Mouse (Mus musculus) spleen, postnatal 10 days (tissue): ENCODE results near the gene Dthd1.
A peak's percentile ranks its signal among the peaks of the same experiment; 100 is the strongest.

Source experiments
- DNase-seq, 2 experiments: peaks; one replicate each; pipeline ENCODE4 v3.0.0; 2021 to 2022; ENCODE audit warnings: low spot score in 2 of 2

Dthd1 gene

DNA sequence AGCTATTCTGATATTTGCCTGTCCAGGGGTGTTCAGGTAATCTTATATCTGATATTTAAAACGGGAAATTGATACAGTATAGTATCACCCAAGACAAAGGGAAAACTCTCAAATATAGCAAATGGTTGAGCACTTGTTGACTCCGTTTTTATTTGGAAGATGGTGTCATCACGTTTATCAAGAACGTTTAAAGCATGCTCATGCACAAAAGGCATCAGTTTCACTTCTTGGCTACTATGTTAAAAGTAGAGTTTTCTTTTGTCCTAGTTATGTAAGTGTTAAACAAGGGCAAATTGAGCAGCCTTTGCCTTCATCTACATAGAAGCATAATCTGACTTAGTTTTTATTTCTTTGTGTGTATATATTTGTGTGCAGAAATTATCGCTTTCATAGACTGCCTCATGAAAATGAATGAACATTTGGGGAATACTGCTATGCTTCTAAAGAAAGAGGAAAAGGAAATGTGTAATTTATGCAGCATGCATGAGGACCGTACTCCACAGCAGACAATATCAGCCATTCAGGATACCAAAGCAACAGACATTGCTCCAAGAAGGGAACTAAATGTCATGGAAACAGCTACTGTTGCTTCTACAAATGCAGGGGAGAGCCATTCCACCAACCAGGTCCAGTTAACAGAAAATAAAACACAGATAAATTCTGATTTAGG is at the start of gene Dthd1:
Gene Dthd1 (plus strand): TSS at position 422 of the 670 bp plus-strand sequence.
- no peak for DNase-seq

DNA sequence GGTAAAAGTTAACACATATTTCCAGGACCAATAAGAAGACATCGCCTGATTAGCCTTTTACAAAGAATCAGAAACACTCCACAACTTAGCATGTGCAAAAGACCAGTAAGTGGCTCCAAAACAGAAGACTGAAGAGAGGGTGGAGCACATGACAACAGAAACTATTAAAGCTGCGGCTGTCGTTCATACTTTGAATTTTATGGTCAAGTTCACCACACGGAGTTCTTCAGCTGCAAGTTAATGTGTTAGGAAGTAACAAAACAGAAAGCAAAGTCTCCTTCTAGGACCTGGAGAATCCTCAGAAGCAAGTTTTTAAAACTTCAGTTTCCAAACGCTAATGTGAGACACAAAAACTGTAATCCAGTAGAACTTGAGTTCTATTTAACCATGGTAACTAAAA is 49.5 kb upstream of the Dthd1 start:
- DNase-seq: no peak

DNA sequence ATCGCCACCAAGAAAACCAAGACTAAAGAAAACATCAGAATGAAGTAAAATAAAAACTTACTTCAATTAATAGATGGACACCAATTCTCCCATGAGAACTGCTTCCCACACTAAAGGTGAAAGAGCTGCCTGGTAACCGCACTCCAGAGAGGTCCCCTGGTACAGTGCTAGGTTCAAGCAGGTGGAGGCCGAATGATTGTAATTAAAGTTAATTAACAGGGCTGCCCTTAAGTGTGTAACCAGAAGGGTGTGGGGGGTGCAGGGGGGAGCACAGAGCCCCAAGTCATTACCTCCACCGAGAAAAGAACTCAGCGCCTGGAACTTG is 48.2 kb upstream of the Dthd1 start:
- no peak for DNase-seq

DNA sequence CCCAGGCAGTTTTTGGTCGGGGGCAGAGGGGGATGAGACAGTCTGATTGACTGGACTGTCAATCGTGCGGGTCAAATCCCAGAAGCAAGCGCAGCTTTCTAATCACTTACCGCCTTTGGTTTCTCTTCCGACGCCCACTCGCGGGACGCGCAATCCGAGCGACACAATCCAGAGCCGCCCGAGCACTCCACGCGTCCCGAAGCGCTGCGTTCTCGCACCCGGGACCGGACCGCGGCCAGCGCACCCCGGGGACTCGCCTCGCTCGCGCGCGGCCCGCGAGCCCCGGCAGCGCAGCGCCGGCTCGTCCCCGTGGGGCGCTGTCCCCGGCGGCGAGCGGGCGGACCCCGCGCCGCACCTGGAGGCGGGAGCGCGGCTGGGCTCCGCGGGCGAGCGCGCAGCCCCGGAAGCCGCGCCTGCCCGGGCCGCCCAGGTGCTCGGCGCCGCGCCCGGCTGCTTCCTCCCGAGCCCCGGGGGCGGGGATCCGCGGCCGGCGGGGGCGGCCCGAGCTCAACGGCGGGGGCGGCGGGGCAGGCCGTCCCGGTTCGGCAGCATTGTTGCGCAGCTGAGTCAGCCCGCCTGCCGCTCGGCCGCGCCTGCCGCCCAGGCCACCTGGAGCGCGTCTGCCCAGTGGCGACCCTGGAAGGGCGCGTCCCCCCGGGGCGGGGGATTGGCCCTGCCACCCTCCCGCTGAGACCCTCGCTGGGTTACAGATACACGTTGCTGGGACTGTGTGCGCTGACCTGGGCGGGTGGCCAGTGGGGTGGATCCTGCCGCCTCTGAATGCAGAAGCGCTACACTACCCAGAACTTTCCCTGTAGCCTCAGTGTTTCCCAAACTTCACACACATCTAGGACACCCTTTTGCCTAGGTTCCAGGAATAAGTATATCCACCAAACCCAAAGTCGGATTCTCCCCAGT is 47.6 kb upstream of the Dthd1 start, which contains the start of gene Arap2:
Gene Arap2 (minus strand): TSS at position 376 of the 918 bp plus-strand sequence.
- peak; percentile 26 to 70 for DNase-seq

DNA sequence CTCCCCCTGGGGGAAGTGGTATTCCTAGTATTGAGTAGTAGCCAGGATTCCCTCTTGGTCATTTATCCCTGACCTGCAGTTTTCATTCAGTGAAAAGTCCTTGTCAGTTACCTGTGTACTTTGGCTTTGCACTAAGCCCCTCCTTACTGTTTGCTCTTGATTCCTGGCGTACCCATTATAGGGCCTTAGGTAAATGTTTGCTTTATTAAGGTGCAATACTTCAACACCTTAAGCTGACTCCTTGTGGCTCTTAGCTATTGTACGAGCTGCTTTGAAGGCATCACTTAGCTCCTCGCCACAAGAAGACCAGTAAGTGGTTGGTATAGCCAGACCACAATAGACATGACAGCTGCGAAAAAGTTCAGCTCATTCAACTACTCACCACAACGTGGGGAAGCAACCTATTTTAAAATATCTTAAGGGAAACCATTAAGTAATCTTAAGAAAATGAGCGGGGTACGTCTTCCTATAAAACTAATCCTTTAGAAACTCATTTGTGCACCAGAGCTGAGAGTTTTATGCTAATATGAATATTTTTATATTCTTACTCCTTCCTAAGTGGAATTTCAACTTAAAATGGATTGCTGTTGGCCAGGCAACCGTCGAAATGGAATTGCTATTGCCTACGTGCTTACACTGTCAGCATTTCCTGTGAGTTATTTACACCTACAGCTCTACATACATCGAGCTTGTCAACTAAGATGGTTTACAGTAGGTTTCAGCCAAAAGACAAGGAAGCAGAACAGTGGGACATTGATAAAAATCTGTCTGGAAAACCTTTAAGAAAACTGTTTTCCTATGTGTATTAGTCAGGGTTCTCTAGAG is 41.6 kb upstream of the Dthd1 start:
- DNase-seq: no peak

DNA sequence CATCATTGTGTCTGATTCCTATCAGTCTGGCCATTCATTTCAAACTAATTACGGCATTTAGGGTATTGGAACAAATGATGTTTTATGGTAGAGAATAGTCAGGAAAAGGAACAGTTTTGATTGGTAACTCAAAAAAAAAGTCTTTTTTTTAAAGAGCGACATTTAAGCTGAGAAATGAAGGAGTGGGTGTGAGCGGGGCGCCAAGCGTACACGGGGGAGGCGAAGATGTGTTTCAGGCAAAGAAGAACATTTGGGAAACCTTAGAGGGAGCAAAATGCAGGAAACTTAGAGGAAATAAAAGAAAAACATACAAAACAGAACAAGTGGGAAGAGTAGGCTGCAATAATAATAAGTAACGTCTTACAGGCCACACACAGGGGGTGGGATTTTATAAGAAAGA is 35.8 kb upstream of the Dthd1 start:
- DNase-seq: no peak

DNA sequence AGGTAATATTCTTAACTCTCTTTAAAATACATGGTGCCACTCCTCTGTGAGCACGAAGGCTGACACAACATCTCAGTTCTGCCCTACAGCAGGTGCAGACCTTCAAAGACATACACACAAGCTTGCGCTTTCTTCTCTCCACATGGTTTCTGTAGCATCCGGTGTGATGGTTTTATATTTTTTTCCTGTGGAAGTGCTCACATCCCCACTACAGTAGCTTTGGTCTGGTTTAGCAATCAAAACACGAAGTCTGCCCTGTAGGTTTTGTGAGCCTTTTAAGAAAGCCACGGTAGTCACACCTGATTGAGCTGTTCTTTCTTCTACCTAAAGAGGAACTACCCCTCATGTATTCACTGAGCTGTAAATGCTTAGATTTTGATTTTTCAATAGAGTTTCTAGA is 34.9 kb upstream of the Dthd1 start:
- no peak for DNase-seq

DNA sequence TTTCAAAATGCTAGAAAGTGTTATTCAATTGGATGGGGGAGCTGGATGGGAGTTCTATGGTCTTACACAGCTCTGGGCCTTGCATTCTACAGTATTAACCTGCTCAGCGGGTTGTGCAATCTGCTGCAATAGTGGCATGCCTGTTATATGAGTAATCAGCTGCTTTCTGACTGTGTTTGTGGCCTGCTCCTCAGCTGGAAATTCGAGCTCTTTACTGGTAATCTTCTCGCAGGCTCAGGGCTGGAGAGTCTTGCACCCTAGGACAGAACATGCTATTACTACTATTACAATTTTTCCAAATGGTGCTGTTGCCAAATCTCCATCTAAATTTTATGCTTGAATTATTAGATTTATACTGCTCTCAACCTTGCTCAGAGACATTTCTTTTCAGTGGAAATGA is 26.8 kb upstream of the Dthd1 start:
- DNase-seq: no peak

DNA sequence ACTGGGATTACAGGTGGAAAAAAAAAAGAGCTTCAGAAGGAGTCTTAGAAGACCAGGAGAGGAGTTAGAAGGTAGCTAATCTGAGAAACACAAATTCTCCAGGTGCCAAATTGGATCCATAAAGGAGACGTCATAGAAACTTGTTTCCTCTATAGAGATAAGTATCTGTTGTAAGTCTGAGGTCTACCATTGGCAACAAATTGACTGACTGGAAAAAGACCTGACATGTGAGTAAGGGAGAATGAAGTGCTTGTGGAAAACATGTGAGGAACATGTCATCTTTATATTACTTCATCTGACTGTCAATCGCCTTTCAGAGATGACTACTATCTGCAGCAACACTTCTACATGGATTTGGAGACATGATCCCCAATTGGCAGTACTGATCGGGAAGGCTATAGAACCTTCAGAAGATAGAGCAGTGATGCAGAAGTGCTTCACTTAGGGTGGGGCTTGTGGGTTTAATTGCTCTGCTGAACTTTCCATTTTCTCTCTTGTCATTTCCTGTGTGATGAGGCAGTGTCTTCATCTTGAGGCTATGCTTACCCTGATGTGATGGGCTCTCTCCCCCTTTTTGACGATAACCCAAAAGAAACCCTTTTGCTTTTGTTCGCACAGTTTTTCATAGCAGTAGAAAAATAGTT is 22.6 kb upstream of the Dthd1 start:
- DNase-seq: no peak

DNA sequence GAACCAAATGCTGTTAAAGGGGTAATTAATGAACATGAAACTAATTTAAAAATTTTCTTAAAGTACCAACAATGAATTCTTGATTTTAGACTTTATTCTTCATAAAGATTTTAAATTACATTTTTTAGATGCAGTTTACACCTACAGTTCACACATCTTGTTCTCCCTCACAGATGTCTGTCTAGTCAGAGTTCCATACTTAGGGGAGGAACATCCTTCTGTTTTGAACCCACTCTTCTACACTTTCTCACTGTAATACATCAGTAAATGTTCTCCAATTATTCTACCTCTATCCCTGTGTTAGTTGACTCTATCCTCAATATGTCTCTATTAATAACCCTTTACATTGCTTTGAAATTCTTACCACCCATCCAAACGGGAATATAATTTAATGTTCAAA is 20.8 kb upstream of the Dthd1 start:
- DNase-seq: no peak

DNA sequence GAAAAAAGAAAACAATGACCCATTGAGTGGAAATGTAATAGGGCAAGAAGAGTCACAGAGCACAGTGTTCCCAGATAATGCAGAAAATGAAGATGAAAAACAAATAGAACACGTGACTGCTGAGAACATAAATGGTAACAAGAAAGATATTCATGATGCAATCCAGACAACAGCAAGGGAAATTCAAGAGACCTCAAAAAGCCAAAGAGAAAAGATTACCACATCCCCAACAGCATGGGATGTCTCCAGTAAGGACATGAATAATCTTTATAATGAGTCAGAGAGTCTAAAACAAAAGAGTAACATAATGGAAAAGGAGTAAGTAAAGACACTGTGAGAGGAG is 420 bp downstream of the Dthd1 start:
- DNase-seq: no peak

DNA sequence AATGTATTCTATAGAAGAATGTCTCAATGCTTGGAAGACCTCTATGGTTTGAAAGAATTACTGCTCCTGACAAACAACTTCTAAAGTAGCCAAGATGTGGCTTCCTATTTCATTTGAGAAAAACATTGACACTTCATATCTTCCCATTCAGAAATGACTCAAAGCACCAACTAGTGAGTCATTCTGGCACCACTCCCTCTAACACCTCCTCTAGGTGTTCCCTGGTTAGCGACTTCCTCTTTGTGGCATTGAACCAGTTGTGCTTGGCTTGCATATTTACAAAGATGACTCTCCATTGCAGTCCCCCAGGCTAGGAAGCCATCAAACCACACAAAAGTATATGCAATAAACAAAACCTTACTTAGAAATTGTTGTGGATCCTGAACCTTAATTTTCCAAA is 2.1 kb downstream of the Dthd1 start:
- no peak for DNase-seq

DNA sequence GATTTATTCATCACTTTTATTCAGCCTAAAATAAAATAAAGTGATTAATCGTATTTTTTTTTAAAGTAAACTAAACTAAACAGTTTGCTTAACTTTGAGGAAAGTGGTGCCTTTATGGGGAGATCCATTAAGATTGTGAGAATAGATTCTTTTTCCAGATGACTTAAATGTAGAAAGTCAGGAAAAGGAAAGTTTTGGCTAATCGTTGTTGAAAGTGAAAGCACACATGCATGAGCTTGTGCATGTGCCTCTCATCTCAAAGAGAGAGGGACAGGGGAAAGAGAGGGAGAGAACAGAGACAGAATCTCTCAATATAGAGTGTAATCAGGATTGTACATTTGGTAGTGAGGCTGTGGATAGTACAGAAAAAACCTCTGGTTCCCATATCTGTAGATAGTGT is 5.9 kb downstream of the Dthd1 start:
- no peak for DNase-seq

DNA sequence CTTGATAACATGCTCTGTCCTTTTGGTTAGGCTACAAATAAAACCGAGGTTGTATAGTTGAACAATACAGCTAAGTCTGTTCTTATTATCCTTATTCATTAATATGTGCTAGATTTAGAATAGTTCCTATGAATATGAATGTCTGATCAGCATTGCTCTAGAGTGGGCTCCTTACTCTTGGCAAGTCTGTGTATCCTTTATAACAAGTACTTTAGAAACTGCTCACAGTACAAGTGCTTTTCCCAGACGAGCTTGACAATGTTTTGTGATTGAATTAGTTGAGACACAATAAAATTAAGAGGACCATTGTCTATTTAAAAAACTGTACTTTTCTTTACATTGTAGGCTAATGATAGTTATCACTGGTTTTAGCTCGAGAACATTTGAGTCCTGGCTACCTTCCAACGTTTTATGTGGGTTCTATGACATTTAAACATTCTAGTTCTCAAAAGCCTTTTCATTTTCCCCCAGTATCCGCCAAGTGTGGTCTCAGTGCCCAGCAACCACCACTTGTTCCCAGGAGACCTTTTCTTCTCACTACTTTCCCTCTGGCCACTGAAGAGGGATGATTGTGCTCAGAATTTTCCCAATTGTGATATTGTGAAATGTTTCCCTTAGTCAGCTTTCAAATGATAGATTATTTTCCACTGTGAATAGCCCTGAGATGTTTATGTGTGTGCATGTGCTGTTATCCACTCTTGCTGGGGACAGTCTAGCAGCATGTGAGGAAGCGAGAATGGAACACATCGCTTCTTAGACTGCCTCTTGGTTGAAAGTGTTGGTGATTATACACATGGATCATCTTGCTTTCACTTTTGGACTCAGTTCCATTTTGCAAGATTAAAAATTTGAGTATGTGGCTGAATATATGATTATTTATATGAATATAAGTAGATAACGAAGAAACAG is 7.0 kb downstream of the Dthd1 start:
- DNase-seq: no peak

DNA sequence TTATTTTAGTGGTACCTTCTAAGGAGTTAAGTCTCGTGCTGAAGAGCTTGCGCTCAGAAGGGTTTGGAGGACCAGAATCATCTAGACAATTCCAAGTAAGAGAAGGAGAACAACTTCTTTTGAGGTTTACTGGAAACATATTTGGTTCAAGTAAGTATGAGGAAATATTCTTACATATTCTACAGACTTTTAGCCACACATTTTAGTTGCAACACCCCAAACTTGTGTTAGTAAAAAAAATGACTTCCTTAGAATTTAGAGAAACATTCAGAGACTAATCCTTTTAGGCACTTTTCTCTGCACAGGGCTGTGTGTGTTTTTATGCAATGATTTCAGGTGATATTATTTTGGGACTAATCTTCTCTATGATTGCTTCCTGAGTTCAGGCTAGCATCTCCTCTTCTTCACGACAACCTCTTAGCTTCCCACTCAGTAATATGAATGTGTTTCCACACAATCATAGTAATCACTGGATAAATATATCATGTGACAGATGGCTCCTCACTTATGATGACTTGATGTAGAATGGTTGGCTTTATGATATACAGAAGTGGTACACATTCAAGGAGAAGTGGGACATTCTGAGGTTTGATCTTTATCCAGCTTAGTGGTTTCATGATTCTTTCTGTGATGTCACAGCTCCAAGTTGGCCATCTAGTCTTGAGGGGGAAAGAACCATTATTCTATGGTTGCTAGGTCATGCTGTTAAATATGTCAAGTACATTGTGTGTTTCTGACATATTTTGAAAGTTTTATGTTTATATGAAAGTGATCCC is 29.5 kb downstream of the Dthd1 start:
- no peak for DNase-seq

DNA sequence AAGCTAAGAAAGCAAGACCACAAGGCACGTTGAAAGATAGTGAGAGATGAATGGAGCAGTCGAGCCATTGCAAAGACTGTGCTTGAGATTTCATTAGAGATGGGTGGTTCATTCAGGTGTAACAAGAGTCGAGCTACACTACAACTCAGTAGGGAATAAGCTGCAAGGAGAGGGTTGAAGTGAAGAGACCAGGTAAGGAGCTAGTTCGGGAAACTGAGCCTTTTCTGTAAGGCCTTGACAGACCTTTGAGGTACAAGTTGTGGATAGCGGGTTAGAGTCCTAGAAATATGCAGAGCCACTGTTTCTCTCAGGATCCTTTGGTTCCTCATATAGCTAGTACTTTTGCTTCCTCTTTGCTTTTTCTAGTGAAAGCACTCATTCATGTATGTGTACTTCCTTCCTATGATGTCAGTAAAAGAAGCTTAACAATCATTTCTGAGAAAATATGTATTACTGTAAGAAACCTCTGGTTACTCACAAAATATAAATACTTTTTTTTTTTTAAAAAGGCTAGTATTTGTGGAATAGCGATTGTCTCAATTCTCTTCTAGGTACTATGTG is 33.0 kb downstream of the Dthd1 start:
- no peak for DNase-seq

DNA sequence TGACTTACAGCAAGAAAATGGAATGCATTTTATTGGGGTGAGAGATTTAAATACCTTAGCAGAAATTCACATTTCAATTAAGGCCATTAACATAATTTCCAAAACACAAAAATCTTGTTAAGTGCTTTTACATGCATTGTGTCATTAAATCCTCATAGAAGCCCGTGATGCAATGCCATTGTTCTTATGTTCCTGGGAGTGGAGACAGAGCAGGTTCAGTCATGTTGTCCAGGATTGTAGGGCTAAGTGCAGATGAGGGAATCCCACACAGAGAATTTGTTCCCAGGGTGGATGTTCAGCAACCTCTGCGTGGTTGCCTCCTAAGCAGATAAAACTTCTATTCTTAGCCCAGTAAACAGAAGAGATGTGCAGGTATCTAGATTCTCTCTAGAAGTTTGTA is 37.7 kb downstream of the Dthd1 start:
- DNase-seq: no peak

DNA sequence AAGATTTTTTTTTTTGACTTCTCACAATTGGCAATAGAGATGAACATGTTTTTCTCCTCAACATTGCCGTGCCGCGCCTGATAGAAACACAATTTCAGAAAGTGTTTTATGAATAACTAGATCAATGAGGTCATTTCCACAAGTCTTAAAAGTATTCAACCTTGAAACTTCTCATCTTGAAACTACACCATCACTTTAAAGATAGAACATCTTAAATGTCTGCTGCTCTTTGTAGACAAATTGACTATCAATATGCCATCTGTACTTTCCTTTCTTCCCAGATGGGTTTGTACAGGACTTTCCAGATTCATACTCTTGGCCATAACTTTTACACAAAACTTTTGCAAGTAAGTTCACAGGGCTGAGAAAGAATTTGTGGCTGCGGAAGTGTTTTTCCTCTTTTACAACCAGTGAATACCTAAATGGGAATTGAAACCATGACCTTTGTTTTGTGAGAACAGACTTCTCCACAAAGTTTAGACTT is 40.8 kb downstream of the Dthd1 start:
- peak in 1 of 2 experiments; percentile 17 for DNase-seq

DNA sequence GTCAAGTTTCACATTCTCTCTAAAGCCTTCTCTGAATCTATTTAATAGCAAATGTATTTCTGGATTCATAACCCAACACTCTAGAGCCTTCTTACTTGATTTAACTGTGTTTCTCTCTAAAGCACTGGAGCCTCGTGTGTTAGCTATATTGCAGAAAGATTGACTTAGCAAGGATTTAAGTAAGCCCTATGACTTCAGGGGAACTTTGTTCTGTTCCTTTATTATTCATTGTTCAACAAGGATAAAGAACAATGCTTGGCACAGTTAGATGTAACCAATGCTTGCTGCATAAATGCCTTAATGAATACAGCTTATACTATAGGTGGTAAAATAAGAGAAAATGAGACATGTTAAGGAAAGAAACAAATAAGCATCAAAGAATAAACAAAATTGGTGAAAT is 43.9 kb downstream of the Dthd1 start:
- DNase-seq: no peak

DNA sequence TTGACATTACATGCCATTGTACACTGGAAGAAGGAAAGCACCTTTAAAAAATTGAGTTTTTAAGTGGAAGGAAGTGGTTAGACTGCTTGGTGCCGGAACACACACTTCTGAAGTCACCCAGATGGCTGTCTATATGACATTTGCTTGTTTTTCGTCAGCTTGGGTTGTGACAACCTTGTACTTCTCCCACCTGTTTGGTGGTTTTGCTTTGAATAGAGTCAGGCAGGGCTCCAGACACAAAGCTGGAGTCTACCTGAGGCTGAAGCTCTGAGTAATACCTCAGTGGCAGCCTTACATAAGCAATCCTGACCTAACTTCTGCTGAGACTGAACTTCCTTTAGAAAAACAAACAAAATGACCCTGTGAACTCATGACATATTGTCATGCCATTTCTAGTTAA is 44.7 kb downstream of the Dthd1 start:
- peak in 1 of 2 experiments; percentile 15 for DNase-seq
